13 mouse cellular contexts compared by ENCODE assay signal in the genomic region with DNA sequence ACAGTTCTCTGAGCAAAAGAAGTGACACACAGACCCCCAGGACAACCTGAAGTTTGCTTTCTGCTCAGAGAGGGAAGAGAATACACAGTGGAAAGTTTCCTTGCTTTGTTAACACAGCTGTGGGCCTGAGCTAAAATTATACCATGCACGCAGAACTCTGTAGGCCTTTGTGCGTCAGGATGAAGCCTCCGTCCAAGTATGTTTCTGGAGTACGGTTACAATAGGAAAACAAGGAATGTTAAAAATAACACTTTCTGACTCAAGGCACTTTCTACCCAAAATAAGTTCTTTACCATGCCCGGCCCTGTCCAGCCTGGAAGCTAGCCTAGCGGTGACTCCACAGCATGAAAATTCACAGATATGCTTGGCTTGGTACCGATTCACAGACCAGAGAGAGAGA.
A peak's percentile ranks its signal among the peaks of the same experiment; 100 is the strongest.
DNase-seq lines count a peak whose midpoint lies in the region; ATAC-seq lines count a peak whose summit lies in the region.
"Had no signal": no experiment of that assay in that cellular context is flagged by ENCODE, and none has a peak within 500 bp of the region (broad histone marks: within the 10 kb centered on the region; RNA-seq: fewer than 3 reads in every experiment).

No protein-coding gene starts in this region.

- H3K9me3 ChIP-seq in hindbrain, embryonic 13.5 days = no peaks in the 10 kb centered on the region
- H3K9me3 ChIP-seq in hindbrain, embryonic 11.5 days (ENCODE audit: control insufficient read depth, low read length) = no peaks in the 10 kb centered on the region
- no peaks in the 10 kb centered on the region for H3K9me3 ChIP-seq in embryonic facial prominence, embryonic 14.5 days (ENCODE audit: control insufficient read depth, low read length)
- no peaks in the 10 kb centered on the region for H3K9me3 ChIP-seq in limb, embryonic 10.5 days (replicated peaks)

- H3K4me3 ChIP-seq in hindbrain, embryonic 13.5 days = no peak overlapping the region
- H3K4me3 ChIP-seq in hindbrain, embryonic 11.5 days (ENCODE audit: low read depth, low read length) = no peak overlapping the region
- no peak overlapping the region for H3K4me3 ChIP-seq in embryonic facial prominence, embryonic 14.5 days (ENCODE audit: low read depth, low read length)
- H3K4me3 ChIP-seq in limb, embryonic 10.5 days = no peak overlapping the region

- no peaks in the 10 kb centered on the region for H3K36me3 ChIP-seq in hindbrain, embryonic 13.5 days
- no peaks in the 10 kb centered on the region for H3K36me3 ChIP-seq in hindbrain, embryonic 11.5 days (ENCODE audit: control insufficient read depth, insufficient read depth, low read length)
- no peaks in the 10 kb centered on the region for H3K36me3 ChIP-seq in embryonic facial prominence, embryonic 14.5 days (ENCODE audit: control insufficient read depth, insufficient read depth, low read length)
- H3K36me3 ChIP-seq in limb, embryonic 10.5 days = no peaks in the 10 kb centered on the region

- H3K4me2 ChIP-seq in hindbrain, embryonic 13.5 days = no peak overlapping the region
- no peak overlapping the region for H3K4me2 ChIP-seq in hindbrain, embryonic 11.5 days (replicated peaks; ENCODE audit: low read depth, low read length)
- no peak overlapping the region for H3K4me2 ChIP-seq in embryonic facial prominence, embryonic 14.5 days (ENCODE audit: low read depth, low read length)

- no peak for DNase-seq in hindbrain, embryonic 11.5 days (ENCODE audit: low spot score)
- peak; percentile 14 for DNase-seq in adipocyte (ENCODE audit: low spot score)
- peak; percentile 87 for DNase-seq in embryonic facial prominence, embryonic 14.5 days (ENCODE audit: low spot score)
- no peak for DNase-seq in limb, embryonic 10.5 days (ENCODE audit: low spot score)
- no peak for DNase-seq in urinary bladder, adult 18-20 months (ENCODE audit: low spot score in 2 of 2)
- no peak for DNase-seq in embryo, embryonic 10 days (ENCODE audit: low spot score)
- DNase-seq: adrenal gland, postnatal 10 days; gastrocnemius, postnatal 36 days; kidney, postnatal 36 days; lung, postnatal 14 days; spleen, adult 18-20 months; thymus, postnatal 25 days had no signal

- peak overlapping the region; percentile 35; the same call in 1 of the 2 replicates for H3K9ac ChIP-seq in hindbrain, embryonic 13.5 days
- H3K9ac ChIP-seq in hindbrain, embryonic 11.5 days (ENCODE audit: low read depth, low read length) = no peak overlapping the region
- H3K9ac ChIP-seq in embryonic facial prominence, embryonic 14.5 days (ENCODE audit: low read depth, low read length) = no peak overlapping the region

- no peak overlapping the region for H3K27ac ChIP-seq in hindbrain, embryonic 13.5 days
- H3K27ac ChIP-seq in hindbrain, embryonic 11.5 days (ENCODE audit: low read depth, low read length) = no peak overlapping the region
- peak overlapping the region; percentile 86 for H3K27ac ChIP-seq in embryonic facial prominence, embryonic 14.5 days (replicated peaks; ENCODE audit: low read depth, low read length)
- H3K27ac ChIP-seq in limb, embryonic 10.5 days = peak overlapping the region; percentile 71; the same call in 1 of the 2 replicates

- ATAC-seq in hindbrain, embryonic 13.5 days (ENCODE audit: low FRiP score) = no peak
- ATAC-seq in hindbrain, embryonic 11.5 days (ENCODE audit: low FRiP score) = no peak
- peak; percentile 79 for ATAC-seq in embryonic facial prominence, embryonic 14.5 days (ENCODE audit: low read depth)

- H3K27me3 ChIP-seq in hindbrain, embryonic 13.5 days = no peaks in the 10 kb centered on the region
- no peaks in the 10 kb centered on the region for H3K27me3 ChIP-seq in hindbrain, embryonic 11.5 days (ENCODE audit: control insufficient read depth, insufficient read depth, low read length)
- H3K27me3 ChIP-seq in embryonic facial prominence, embryonic 14.5 days (replicated peaks; ENCODE audit: control insufficient read depth, insufficient read depth, low read length) = no peaks in the 10 kb centered on the region
- H3K27me3 ChIP-seq in limb, embryonic 10.5 days (ENCODE audit: low read depth, poor library complexity, severe bottlenecking) = no peaks in the 10 kb centered on the region

- H3K4me1 ChIP-seq in hindbrain, embryonic 13.5 days (replicated peaks) = no peaks in the 10 kb centered on the region
- H3K4me1 ChIP-seq in hindbrain, embryonic 11.5 days (replicated peaks; ENCODE audit: control insufficient read depth, insufficient read depth, low read length) = no peaks in the 10 kb centered on the region
- peaks cover 28% of the 10 kb centered on the region for H3K4me1 ChIP-seq in embryonic facial prominence, embryonic 14.5 days (ENCODE audit: control insufficient read depth, insufficient read depth, low read length)
- peaks cover 28% of the 10 kb centered on the region for H3K4me1 ChIP-seq in limb, embryonic 10.5 days

- 76% methylated on average over 7 of the region's 7 CpGs for WGBS in hindbrain, embryonic 13.5 days
- 65% methylated on average over 7 of the region's 7 CpGs for WGBS in hindbrain, embryonic 11.5 days
- WGBS in embryonic facial prominence, embryonic 14.5 days = 25% methylated on average over 7 of the region's 7 CpGs
- 86% methylated on average over 7 of the region's 7 CpGs for WGBS in limb, embryonic 10.5 days

Comparison
In these comparisons a context has a peak if more than half of its experiments do, and no peak if none do; other contexts are left out.
1. H3K27ac ChIP-seq: peak in embryonic facial prominence, embryonic 14.5 days (single experiment) and limb, embryonic 10.5 days (single experiment); none in hindbrain, embryonic 13.5 days (single experiment) and hindbrain, embryonic 11.5 days (single experiment).
2. DNase-seq: peak in adipocyte (single experiment) and embryonic facial prominence, embryonic 14.5 days (single experiment); none in hindbrain, embryonic 11.5 days (single experiment), limb, embryonic 10.5 days (single experiment), urinary bladder, adult 18-20 months (0 of 2) and embryo, embryonic 10 days (single experiment).